Mouse (Mus musculus): Measurements from ENCODE around the gene Spata6. TPM values are rescaled to one million over a fixed set of nuclear protein-coding genes. Genes with fewer than 3 reads are reported as not detected.

Spata6 gene
- total RNA-seq, 2 experiments from 2014 or later: 10.6 to 15.8 TPM

DNA sequence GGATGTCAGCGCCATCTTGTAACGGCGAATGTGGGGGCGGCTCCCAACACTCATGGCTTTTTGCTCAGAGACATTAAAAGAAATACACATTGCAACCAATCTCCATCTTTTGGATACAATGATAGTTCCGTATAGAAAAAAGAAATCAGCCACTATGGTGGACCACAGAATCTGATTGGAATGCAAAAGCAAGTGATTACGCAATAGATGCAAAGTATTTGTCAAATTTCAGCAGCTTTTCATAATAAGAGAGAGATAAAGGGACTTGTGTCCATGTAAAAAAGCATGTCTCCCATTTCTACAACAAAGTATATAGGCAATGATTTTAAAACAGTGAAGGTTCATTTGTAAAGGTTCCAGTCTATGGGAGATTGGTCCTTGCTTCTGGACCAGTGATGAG, 119.1 kb downstream of the Spata6 start:
- DNase-seq: no peak

DNA sequence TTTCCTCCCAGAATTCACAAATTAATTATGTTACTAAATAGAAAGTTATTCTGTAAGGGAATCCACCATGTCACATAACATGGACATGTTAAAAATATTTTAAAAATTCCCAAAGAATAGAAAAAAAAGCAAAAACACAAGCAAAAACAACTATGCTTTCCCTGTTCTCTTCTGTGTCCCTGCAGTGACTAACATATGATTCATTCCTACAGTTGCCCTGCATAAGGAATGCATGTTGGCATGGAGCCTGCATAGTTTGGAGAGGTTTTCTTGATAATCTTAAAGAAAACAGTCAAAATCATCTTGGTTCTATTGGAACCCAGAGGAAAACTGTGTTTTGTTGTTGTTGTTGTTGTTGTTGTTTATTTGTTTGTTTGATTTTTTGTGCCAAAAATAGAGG, 132.8 kb downstream of the Spata6 start:
- no peak for DNase-seq

DNA sequence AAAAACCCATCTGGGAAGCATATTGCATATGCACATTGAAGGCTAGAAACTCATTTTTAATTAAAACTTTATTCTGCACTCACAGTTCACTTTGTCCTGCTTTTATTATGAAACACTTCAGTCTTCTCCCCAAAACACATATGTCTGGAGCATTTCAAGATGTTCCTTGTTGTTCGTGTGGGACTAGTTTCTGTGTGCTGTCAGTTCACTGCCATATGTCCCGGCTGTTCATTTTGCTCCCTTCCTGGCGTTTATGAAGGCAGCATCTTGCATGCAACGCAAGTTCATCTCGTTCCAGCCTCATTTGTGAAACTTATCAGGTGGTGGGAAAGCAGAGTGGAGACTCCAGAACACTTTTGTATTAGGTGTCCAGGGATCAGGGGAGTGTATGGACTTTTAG, 146.9 kb downstream of the Spata6 start:
- DNase-seq: no peak

DNA sequence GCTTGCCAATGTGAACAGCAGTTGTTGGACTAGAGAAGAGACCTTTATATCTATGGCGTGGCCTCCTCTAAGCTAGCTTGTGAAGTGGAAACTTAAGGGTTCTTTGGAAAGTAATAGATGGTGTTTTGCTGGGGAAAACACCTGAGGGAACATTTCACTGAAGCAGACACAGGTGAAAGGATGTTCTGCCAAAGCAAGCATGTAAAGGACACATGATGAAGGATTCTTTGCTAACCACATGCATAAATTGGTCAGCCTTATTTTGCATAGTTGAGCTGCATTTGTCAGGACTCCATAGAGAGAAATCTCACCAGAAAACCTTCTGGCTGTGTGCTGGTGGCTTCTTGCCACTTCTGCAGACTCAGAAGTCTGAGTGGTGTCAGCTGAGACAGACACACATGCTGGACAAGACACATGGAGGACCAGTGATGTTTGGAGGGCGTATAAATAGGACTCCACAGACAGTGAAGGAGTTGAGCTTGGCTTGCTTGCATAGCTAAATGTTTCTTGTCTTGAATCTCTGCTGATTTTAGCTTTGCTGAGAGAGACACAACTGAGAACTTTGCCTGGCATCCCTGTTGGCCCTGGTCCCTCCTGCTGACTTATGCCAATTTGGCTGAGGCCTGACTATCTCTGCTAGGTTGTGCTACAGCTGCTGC, 148.1 kb downstream of the Spata6 start:
- DNase-seq: no peak

Other genes starting within 250 kb of the Spata6 start
- under 1 TPM; 0.11 to 0.12 TPM for gene Slc5a9, start 182.9 kb downstream of the Spata6 start, total RNA-seq (2021)
- not detected for gene Skint8, start 199.4 kb downstream of the Spata6 start, total RNA-seq (2021)